Mouse (Mus musculus) myocyte (in vitro differentiated cells): ENCODE measurements at regions not wholly inside any gene's neighbourhood (a gene's known extent, or its start where the extent isn't known, plus 50 kb on each side); places are given as distances from the start of the nearest gene placed in this dataset.

Experiments
- H3K27me3 ChIP-seq: one replicate; pipeline ENCODE4 v1.6.1; 2011; ENCODE audit not compliant: control insufficient read depth, insufficient read depth, insufficient read length
- H3K36me3 ChIP-seq: one replicate; pipeline ENCODE4 v1.6.1; 2011; ENCODE audit not compliant: control insufficient read depth, insufficient read depth
- H3K4me2 ChIP-seq: one replicate; pipeline ENCODE4 v1.6.1; 2011; ENCODE audit warnings: low read depth, control low read depth
- H3K4me3 ChIP-seq: one replicate; pipeline ENCODE4 v1.5.1; 2011; ENCODE audit warnings: mild to moderate bottlenecking, control low read depth, moderate library complexity
- H3K79me2 ChIP-seq: one replicate; pipeline ENCODE4 v1.6.1; 2011; ENCODE audit not compliant: control insufficient read depth, insufficient read depth
- H3ac ChIP-seq: one replicate; pipeline ENCODE4 v1.6.1; 2011; ENCODE audit not compliant: control insufficient read depth, insufficient read length
- CEBPB ChIP-seq: IDR thresholded peaks from 2 replicates; pipeline ENCODE4 v1.6.1; 2011; ENCODE audit warnings: mild to moderate bottlenecking, moderate library complexity; ENCODE audit not compliant: poor library complexity, insufficient read depth, severe bottlenecking
- E2F4 ChIP-seq: IDR thresholded peaks from one replicate; pipeline ENCODE4 v1.6.1; 2011; ENCODE audit warnings: mild to moderate bottlenecking, control low read depth, moderate library complexity; ENCODE audit not compliant: insufficient read depth
- MAX ChIP-seq: IDR thresholded peaks from one replicate; pipeline ENCODE4 v1.6.1; 2011; ENCODE audit warnings: low read depth, mild to moderate bottlenecking, control low read depth
- MYOD1 ChIP-seq, 3 experiments: IDR thresholded peaks; one replicate each; pipeline ENCODE4 v1.6.1; 2011; ENCODE audit warnings: control low read depth in 2 of 3, low read depth in 2 of 3, mild to moderate bottlenecking in 2 of 3, moderate library complexity in 1 of 3; ENCODE audit not compliant: insufficient read length in 2 of 3, control insufficient read depth in 1 of 3
- MYOG ChIP-seq, 3 experiments: IDR thresholded peaks; one replicate each; pipeline ENCODE4 v1.6.1; 2011; ENCODE audit warnings: control low read depth in 2 of 3, low read depth in 2 of 3, mild to moderate bottlenecking in 2 of 3; ENCODE audit not compliant: insufficient read length in 2 of 3, control insufficient read depth in 1 of 3, insufficient read depth in 1 of 3
- POLR2A ChIP-seq: IDR thresholded peaks from one replicate; pipeline ENCODE4 v1.6.1; 2011; ENCODE audit warnings: low read depth, mild to moderate bottlenecking, control low read depth, moderate library complexity; ENCODE audit not compliant: insufficient read length
- POLR2AphosphoS2 ChIP-seq: IDR thresholded peaks from one replicate; pipeline ENCODE4 v1.6.1; 2011; ENCODE audit warnings: low read depth, control low read depth; ENCODE audit not compliant: insufficient read length
- REST ChIP-seq: IDR thresholded peaks from one replicate; pipeline ENCODE4 v1.6.1; 2011; ENCODE audit warnings: mild to moderate bottlenecking, control low read depth, moderate library complexity; ENCODE audit not compliant: insufficient read depth, insufficient read length
- SRF ChIP-seq: IDR thresholded peaks from one replicate; pipeline ENCODE4 v1.6.1; 2011; ENCODE audit warnings: low read depth; ENCODE audit not compliant: control insufficient read depth, insufficient read length
- TCF12 ChIP-seq: IDR thresholded peaks from one replicate; pipeline ENCODE4 v1.6.1; 2011; ENCODE audit warnings: mild to moderate bottlenecking, control low read depth; ENCODE audit not compliant: poor library complexity, insufficient read depth, severe bottlenecking
- TCF3 ChIP-seq: IDR thresholded peaks from one replicate; pipeline ENCODE4 v1.6.1; 2011; ENCODE audit warnings: low read depth, control low read depth; ENCODE audit not compliant: insufficient read length
- USF1 ChIP-seq: IDR thresholded peaks from one replicate; pipeline ENCODE4 v1.6.1; 2011; ENCODE audit warnings: low read depth, mild to moderate bottlenecking, control low read depth, moderate library complexity

GRCm38 (mm10) chr6:49694851-49695250 is 127.7 kb upstream of the Npy start:
- TF ChIP-seq TCF3 (no peak), TCF12 (no peak), SRF (no peak), POLR2A (no peak), MAX (no peak), REST (no peak), USF1 (no peak), E2F4 (no peak), POLR2AphosphoS2 (no peak), MYOD1 (IDR thresholded peaks at IDR 0.05; ENCODE audit: control insufficient read depth in 1 of 3, insufficient read length in 2 of 3, low read depth in 2 of 3) (no peak), MYOG (IDR thresholded peaks at IDR 0.05; ENCODE audit: control insufficient read depth in 1 of 3, insufficient read depth in 1 of 3, insufficient read length in 2 of 3, low read depth in 2 of 3) (no peak), CEBPB (no peak)
- Histone ChIP-seq H3K4me3 (no peak overlapping the region), H3ac (no peak overlapping the region), H3K27me3 (no peaks in the 10 kb centered on the region), H3K36me3 (no peaks in the 10 kb centered on the region), H3K4me2 (no peak overlapping the region), H3K79me2 (no peaks in the 10 kb centered on the region)

- H3K4me3 ChIP-seq = no peak overlapping the region
- no peak for TF ChIP-seq POLR2AphosphoS2
- no peak for TF ChIP-seq MAX
- TF ChIP-seq MYOD1 (IDR thresholded peaks at IDR 0.05; ENCODE audit: control insufficient read depth in 1 of 3, insufficient read length in 2 of 3, low read depth in 2 of 3) = no peak
- TF ChIP-seq POLR2A = no peak
- TF ChIP-seq SRF = no peak
- TF ChIP-seq TCF12 = no peak
- no peak for TF ChIP-seq REST
- TF ChIP-seq MYOG (IDR thresholded peaks at IDR 0.05; ENCODE audit: control insufficient read depth in 1 of 3, insufficient read depth in 1 of 3, insufficient read length in 2 of 3, low read depth in 2 of 3) = no peak
- no peak for TF ChIP-seq TCF3
- TF ChIP-seq CEBPB = no peak
- no peak for TF ChIP-seq USF1
- TF ChIP-seq E2F4 = no peak
- H3K79me2 ChIP-seq = no peaks in the 10 kb centered on the region
- no peaks in the 10 kb centered on the region for H3K36me3 ChIP-seq
- H3ac ChIP-seq = no peak overlapping the region
- no peaks in the 10 kb centered on the region for H3K27me3 ChIP-seq
- H3K4me2 ChIP-seq = no peak overlapping the region
These were observed 125.5 kb upstream of the Npy start for GRCm38 (mm10) chr6:49696990-49697389.

- H3K79me2 ChIP-seq = no peaks in the 10 kb centered on the region
- no peaks in the 10 kb centered on the region for H3K27me3 ChIP-seq
- H3ac ChIP-seq = no peak overlapping the region
- TF ChIP-seq CEBPB (no peak), REST (no peak), TCF3 (no peak), MYOG (IDR thresholded peaks at IDR 0.05; ENCODE audit: control insufficient read depth in 1 of 3, insufficient read depth in 1 of 3, insufficient read length in 2 of 3, low read depth in 2 of 3) (no peak), MAX (no peak), SRF (no peak), POLR2AphosphoS2 (no peak), POLR2A (no peak)
- H3K4me2 ChIP-seq = no peak overlapping the region
- H3K4me3 ChIP-seq = no peak overlapping the region
- no peaks in the 10 kb centered on the region for H3K36me3 ChIP-seq
These were observed 121.1 kb upstream of the Npy start for GRCm38 (mm10) chr6:49701453-49701852.

- Histone ChIP-seq H3K4me2 (no peak overlapping the region), H3K27me3 (no peaks in the 10 kb centered on the region), H3K4me3 (no peak overlapping the region), H3ac (no peak overlapping the region), H3K36me3 (no peaks in the 10 kb centered on the region), H3K79me2 (no peaks in the 10 kb centered on the region)
- no peak for TF ChIP-seq E2F4
- no peak for TF ChIP-seq SRF
- no peak for TF ChIP-seq MYOG (IDR thresholded peaks at IDR 0.05; ENCODE audit: control insufficient read depth in 1 of 3, insufficient read depth in 1 of 3, insufficient read length in 2 of 3, low read depth in 2 of 3)
- no peak for TF ChIP-seq CEBPB
- TF ChIP-seq TCF3 = no peak
These were observed 109.5 kb upstream of the Npy start for GRCm38 (mm10) chr6:49712980-49713379.

- TF ChIP-seq TCF12 (no peak), MYOG (IDR thresholded peaks at IDR 0.05; ENCODE audit: control insufficient read depth in 1 of 3, insufficient read depth in 1 of 3, insufficient read length in 2 of 3, low read depth in 2 of 3) (no peak), REST (no peak)
- H3K27me3 ChIP-seq = no peaks in the 10 kb centered on the region
- no peak overlapping the region for H3ac ChIP-seq
- H3K36me3 ChIP-seq = no peaks in the 10 kb centered on the region
- H3K79me2 ChIP-seq = no peaks in the 10 kb centered on the region
- H3K4me2 ChIP-seq = no peak overlapping the region
- no peak overlapping the region for H3K4me3 ChIP-seq
These were observed 106.0 kb upstream of the Npy start for GRCm38 (mm10) chr6:49716520-49716919.

- TF ChIP-seq MAX = no peak
- TF ChIP-seq E2F4 = no peak
- TF ChIP-seq TCF12 = no peak
- TF ChIP-seq POLR2A = no peak
- TF ChIP-seq MYOG (IDR thresholded peaks at IDR 0.05; ENCODE audit: control insufficient read depth in 1 of 3, insufficient read depth in 1 of 3, insufficient read length in 2 of 3, low read depth in 2 of 3) = no peak
- H3K4me3 ChIP-seq = no peak overlapping the region
- H3K4me2 ChIP-seq = no peak overlapping the region
- H3K79me2 ChIP-seq = no peaks in the 10 kb centered on the region
- no peak overlapping the region for H3ac ChIP-seq
- H3K27me3 ChIP-seq = no peaks in the 10 kb centered on the region
- H3K36me3 ChIP-seq = no peaks in the 10 kb centered on the region
These were observed 105.6 kb upstream of the Npy start for GRCm38 (mm10) chr6:49716945-49717344.
